Mouse (Mus musculus): ENCODE results near the gene Fbxo17. TPM values are rescaled to one million over a fixed set of nuclear protein-coding genes. Genes with fewer than 3 reads are reported as not detected.
"Not testable (repeated sequence)": the region's sequence is repeated elsewhere in the genome, so short reads cannot be mapped to it uniquely, and the experiment has no call there.

The Fbxo17 gene
- 5.9 and 7.6 TPM in 2 replicates for polyA plus RNA-seq (2012; rRNA removed)

DNA sequence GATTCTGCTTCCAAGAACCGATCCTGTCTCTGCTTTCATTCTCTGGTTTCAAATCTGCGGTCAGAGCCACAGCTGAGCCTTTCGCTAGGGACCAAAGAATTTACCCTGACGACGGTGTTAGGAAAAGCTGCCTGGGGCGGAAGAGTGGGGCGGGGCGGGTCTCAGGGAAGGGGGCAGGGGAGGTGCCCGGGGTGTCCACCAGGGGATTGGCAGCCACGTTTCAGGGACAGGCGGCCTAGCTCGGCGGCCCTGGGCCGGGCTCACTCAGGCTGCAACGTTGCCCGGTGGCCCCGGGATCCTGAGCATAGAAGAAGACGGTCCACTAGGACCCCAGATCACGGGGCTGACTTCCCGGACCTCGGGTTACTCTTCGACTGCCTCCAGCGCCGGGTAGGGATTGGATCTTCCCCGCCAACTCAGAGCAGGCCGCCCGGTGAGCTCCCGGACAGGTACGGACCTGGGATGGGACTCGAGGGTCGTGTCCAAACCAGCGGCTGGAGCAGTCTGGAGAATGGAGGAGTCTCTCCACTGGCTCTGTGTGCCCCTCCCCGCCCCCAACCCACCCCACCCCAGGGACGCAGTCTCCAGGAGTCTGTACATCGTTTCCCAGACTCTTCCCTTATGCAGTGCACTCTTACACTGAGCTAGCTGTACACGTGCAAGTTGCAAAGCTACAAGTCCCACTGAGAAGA is at the start of gene Fbxo17:
Gene Fbxo17 (plus strand): TSS at position 215 of the 692 bp plus-strand sequence.
- H3K4me3 ChIP-seq (ENCODE audit: extremely low read depth, insufficient read depth, insufficient read length), result peak within 1 kb of the TSS; percentile 47
- TF ChIP-seq CTCF (IDR thresholded peaks at IDR 0.05; ENCODE audit: extremely low read depth, insufficient read depth, insufficient read length, insufficient replicate concordance) (no peak), POLR2A (IDR thresholded peaks at IDR 0.05; ENCODE audit: low read depth, low read length) (no peak)
- H3K27me3 ChIP-seq (ENCODE audit: control insufficient read depth, insufficient read depth, low read length), result no peaks in the 10 kb centered on the region
- no peak within 1 kb of the TSS for H3K27ac ChIP-seq (ENCODE audit: insufficient read depth, low read length)
- WGBS, result 9% methylated on average over 36 of the region's 36 CpGs
- H3K36me3 ChIP-seq (ENCODE audit: control insufficient read depth, insufficient read depth, low read length), result no peaks in the 10 kb centered on the region
- H3K4me1 ChIP-seq (ENCODE audit: control insufficient read depth, insufficient read depth, insufficient read length), result no peaks in the 10 kb centered on the region
- peak in 1 of 2 experiments; percentile 24 for DNase-seq (ENCODE audit: low read depth in 1 of 2, low spot score in 2 of 2)

DNA sequence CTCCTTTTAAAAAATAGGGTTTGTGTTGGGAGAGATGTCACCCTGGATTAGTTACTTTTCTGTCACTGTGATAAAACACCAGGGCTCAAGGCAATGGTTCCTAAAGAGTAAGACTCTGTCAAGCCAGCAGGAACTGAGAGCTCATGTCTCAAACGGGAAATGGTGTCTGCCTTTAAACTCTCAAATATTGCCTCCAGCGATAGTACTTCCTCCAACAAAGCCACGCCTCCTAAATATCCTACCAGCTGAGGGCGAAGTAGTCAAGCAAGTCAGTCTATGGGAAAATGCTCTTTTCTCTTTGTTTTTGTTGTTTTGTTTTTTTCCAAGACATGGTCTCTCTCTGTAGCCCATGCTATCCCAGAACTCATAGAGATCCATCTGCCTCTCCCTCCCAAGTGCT is 45.4 kb upstream of the Fbxo17 start:
- DNase-seq (ENCODE audit: low read depth in 1 of 2, low spot score in 2 of 2), result no peak
- H3K4me3 ChIP-seq (ENCODE audit: extremely low read depth, insufficient read depth, insufficient read length), result no peak overlapping the region
- 5% methylated on average over 4 of the region's 4 CpGs for WGBS
- H3K4me1 ChIP-seq (ENCODE audit: control insufficient read depth, insufficient read depth, insufficient read length), result peaks cover 4% of the 10 kb centered on the region; the same call in 1 of the 2 replicates
- no peak for TF ChIP-seq CTCF (IDR thresholded peaks at IDR 0.05; ENCODE audit: extremely low read depth, insufficient read depth, insufficient read length, insufficient replicate concordance)
- no peak for TF ChIP-seq POLR2A (IDR thresholded peaks at IDR 0.05; ENCODE audit: low read depth, low read length)
- H3K27ac ChIP-seq (ENCODE audit: insufficient read depth, low read length), result no peak overlapping the region
- H3K27me3 ChIP-seq (ENCODE audit: control insufficient read depth, insufficient read depth, low read length), result no peaks in the 10 kb centered on the region
- no peaks in the 10 kb centered on the region for H3K36me3 ChIP-seq (ENCODE audit: control insufficient read depth, insufficient read depth, low read length)

DNA sequence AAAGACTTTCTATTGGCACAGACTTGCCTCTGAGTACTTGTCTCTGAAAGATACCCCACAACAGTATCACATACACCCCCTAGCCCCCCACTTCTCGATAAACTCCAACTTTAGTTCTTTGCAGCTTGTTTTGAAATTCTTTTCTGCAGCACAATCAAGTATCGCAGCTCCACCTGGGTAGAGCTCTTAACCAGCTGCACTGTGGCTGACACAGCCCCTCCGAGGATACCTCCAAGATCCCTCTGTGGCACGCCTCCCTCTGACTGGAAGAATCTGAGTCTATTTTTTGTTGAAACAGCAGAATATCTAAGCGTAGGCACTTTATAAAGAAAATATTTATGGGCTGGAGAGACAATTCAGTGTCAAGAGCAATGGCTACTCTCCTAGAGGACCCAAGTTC is 44.3 kb upstream of the Fbxo17 start:
- no peak overlapping the region for H3K4me3 ChIP-seq (ENCODE audit: extremely low read depth, insufficient read depth, insufficient read length)
- no peak overlapping the region for H3K27ac ChIP-seq (ENCODE audit: insufficient read depth, low read length)
- DNase-seq (ENCODE audit: low read depth in 1 of 2, low spot score in 2 of 2), result no peak
- WGBS, result 92% methylated on average over 5 of the region's 5 CpGs
- H3K4me1 ChIP-seq (ENCODE audit: control insufficient read depth, insufficient read depth, insufficient read length), result peaks cover 4% of the 10 kb centered on the region; the same call in 1 of the 2 replicates
- H3K36me3 ChIP-seq (ENCODE audit: control insufficient read depth, insufficient read depth, low read length), result no peaks in the 10 kb centered on the region
- TF ChIP-seq CTCF (IDR thresholded peaks at IDR 0.05; ENCODE audit: extremely low read depth, insufficient read depth, insufficient read length, insufficient replicate concordance) (no peak), POLR2A (IDR thresholded peaks at IDR 0.05; ENCODE audit: low read depth, low read length) (no peak)
- no peaks in the 10 kb centered on the region for H3K27me3 ChIP-seq (ENCODE audit: control insufficient read depth, insufficient read depth, low read length)

DNA sequence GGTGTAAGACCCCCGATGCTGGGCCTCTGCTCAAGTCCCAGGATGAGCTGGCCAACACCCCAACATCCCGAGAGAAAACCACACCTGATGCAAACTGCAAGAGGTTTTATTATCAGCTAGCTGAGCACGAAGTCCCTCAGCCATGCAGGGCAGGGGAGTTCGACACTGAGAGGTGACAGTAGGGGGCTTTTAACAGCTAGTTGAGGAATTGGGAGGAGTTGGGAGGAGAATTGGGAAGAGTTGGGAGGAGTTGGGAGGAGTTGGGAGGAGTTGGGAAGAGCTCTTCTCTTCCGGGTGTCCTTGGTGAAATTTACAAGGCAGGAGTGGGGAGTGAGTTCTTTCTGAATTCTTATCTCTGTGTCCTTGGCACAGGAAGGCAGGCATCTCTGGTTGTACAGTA is 43.8 kb upstream of the Fbxo17 start:
- H3K27ac ChIP-seq (ENCODE audit: insufficient read depth, low read length); DNase-seq (ENCODE audit: low read depth in 1 of 2, low spot score in 2 of 2); H3K4me3 ChIP-seq (ENCODE audit: extremely low read depth, insufficient read depth, insufficient read length); H3K27me3 ChIP-seq (ENCODE audit: control insufficient read depth, insufficient read depth, low read length); H3K4me1 ChIP-seq (ENCODE audit: control insufficient read depth, insufficient read depth, insufficient read length); H3K36me3 ChIP-seq (ENCODE audit: control insufficient read depth, insufficient read depth, low read length): not testable (repeated sequence)
- WGBS, result 83% methylated on average over 5 of the region's 5 CpGs

DNA sequence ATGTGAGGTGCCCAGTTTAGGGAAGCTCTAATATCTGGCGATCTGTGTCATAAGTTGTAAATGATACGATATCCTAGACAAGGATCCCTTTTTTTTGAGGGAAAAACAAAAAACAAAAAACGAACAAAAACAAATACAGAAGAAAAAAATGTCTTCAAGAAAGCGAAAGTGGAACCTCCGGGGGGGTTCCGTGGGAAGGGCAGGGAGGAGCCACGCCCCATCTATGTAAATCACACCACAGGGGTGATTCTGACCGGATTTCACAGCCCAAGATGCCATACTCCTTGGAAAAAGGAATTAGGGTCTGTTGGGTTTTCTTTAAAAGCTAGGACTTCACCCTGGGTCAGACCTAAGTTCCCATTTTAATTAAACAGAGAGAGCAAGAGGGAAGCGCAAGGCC is 41.6 kb upstream of the Fbxo17 start:
- H3K36me3 ChIP-seq (ENCODE audit: control insufficient read depth, insufficient read depth, low read length), result no peaks in the 10 kb centered on the region
- DNase-seq (ENCODE audit: low read depth in 1 of 2, low spot score in 2 of 2), result no peak
- 60% methylated on average over 9 of the region's 9 CpGs for WGBS
- TF ChIP-seq POLR2A (IDR thresholded peaks at IDR 0.05; ENCODE audit: low read depth, low read length) (no peak), CTCF (IDR thresholded peaks at IDR 0.05; ENCODE audit: extremely low read depth, insufficient read depth, insufficient read length, insufficient replicate concordance) (no peak)
- peaks cover 4% of the 10 kb centered on the region; the same call in 1 of the 2 replicates for H3K4me1 ChIP-seq (ENCODE audit: control insufficient read depth, insufficient read depth, insufficient read length)
- no peaks in the 10 kb centered on the region for H3K27me3 ChIP-seq (ENCODE audit: control insufficient read depth, insufficient read depth, low read length)
- no peak overlapping the region for H3K27ac ChIP-seq (ENCODE audit: insufficient read depth, low read length)
- H3K4me3 ChIP-seq (ENCODE audit: extremely low read depth, insufficient read depth, insufficient read length), result peak overlapping the region; percentile 20; the same call in 1 of the 2 replicates

DNA sequence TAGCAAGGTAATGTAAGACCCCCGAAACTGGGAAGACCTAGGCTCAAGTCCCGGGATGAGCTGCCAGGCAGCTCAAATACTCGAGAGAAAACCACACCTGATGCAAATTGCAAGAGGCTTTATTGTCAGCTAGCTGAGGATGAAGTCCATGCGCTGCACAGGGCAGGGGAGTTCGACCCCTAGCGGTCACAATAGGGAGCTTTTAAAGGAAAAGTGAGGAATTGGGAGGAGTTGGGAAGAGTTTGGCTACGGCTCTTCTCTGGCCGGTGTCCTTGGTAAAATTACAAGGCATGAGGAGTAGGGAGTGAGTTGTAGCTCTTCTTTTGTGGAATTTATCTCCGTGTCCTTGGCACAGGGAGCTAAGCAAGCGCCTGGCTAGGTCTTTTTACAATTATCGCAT is 40.9 kb upstream of the Fbxo17 start:
- DNase-seq (ENCODE audit: low read depth in 1 of 2, low spot score in 2 of 2), result no peak
- H3K36me3 ChIP-seq (ENCODE audit: control insufficient read depth, insufficient read depth, low read length), result no peaks in the 10 kb centered on the region
- WGBS, result 66% methylated on average over 11 of the region's 11 CpGs
- H3K4me1 ChIP-seq (ENCODE audit: control insufficient read depth, insufficient read depth, insufficient read length), result peaks cover 4% of the 10 kb centered on the region; the same call in 1 of the 2 replicates
- no peak overlapping the region for H3K27ac ChIP-seq (ENCODE audit: insufficient read depth, low read length)
- TF ChIP-seq CTCF (IDR thresholded peaks at IDR 0.05; ENCODE audit: extremely low read depth, insufficient read depth, insufficient read length, insufficient replicate concordance) (no peak), POLR2A (IDR thresholded peaks at IDR 0.05; ENCODE audit: low read depth, low read length) (no peak)
- H3K4me3 ChIP-seq (ENCODE audit: extremely low read depth, insufficient read depth, insufficient read length), result no peak overlapping the region
- H3K27me3 ChIP-seq (ENCODE audit: control insufficient read depth, insufficient read depth, low read length), result no peaks in the 10 kb centered on the region

DNA sequence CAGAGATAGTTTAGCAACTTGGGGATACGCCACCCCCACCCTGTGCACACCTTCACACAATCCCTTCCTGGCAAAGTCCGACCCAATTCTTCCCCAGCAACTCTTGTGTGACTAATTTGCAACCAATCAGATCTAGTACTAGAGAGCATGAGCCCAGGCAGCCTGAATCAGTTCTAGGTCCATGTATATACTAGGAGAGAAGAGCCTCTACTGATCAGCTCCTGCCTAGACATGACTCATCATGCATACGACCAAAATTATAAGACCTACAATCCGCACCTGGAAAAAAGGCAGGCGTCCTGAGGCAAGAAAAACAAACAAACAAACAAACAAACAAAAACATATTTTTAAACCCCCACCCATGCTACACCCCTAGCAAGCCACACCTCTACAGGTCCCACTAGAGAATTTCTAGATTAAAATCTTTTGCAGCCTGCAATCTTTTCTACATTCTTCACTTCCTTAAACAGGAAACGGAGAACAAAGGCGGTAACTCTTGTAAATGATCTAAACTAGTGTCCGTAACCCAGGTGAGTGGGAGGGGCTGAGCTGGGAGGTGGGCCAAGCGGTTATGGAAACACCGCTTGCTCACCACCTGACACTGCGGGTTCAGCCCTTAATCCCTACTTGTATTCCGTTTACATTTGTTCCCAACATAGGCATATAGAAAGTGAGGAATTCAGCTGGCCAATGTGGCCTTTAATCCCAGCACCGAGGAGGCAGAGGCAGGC is 39.6 kb upstream of the Fbxo17 start:
- no peak for DNase-seq (ENCODE audit: low read depth in 1 of 2, low spot score in 2 of 2)
- no peak for TF ChIP-seq CTCF (IDR thresholded peaks at IDR 0.05; ENCODE audit: extremely low read depth, insufficient read depth, insufficient read length, insufficient replicate concordance)
- TF ChIP-seq POLR2A (IDR thresholded peaks at IDR 0.05; ENCODE audit: low read depth, low read length), result no peak
- no peaks in the 10 kb centered on the region for H3K36me3 ChIP-seq (ENCODE audit: control insufficient read depth, insufficient read depth, low read length)
- H3K4me1 ChIP-seq (ENCODE audit: control insufficient read depth, insufficient read depth, insufficient read length), result peaks cover 2% of the 10 kb centered on the region; the same call in 1 of the 2 replicates
- 79% methylated on average over 13 of the region's 13 CpGs for WGBS
- peak overlapping the region; percentile 70 for H3K27ac ChIP-seq (ENCODE audit: insufficient read depth, low read length)
- no peak overlapping the region for H3K4me3 ChIP-seq (ENCODE audit: extremely low read depth, insufficient read depth, insufficient read length)
- no peaks in the 10 kb centered on the region for H3K27me3 ChIP-seq (ENCODE audit: control insufficient read depth, insufficient read depth, low read length)
